Mouse (Mus musculus): ENCODE measurements at regions not wholly inside any gene's neighbourhood (a gene's known extent, or its start where the extent isn't known, plus 50 kb on each side); places are given as distances from the start of the nearest gene placed in this dataset.

- no peak for TF ChIP-seq CTCF (IDR thresholded peaks at IDR 0.05; ENCODE audit: low read depth)
- TF ChIP-seq EP300 (IDR thresholded peaks at IDR 0.05; ENCODE audit: low read depth): no peak
These were observed 74.5 kb upstream of the Zfp648 start for GRCm38 (mm10) chr1:154126487-154126886.

Measured in heart, postnatal 0 days (tissue).